Mouse (Mus musculus) cerebellum, adult 2 months (tissue): ENCODE data around the gene Tmem50a. TPM values are rescaled to one million over a fixed set of nuclear protein-coding genes. Genes with fewer than 3 reads are reported as not detected.

ENCODE experiments used
- DNase-seq, 2 experiments: peaks; one replicate each; pipeline ENCODE4 v3.0.0; 2021
- H3K27ac ChIP-seq: fragments of 200-500 bp; 2 replicates; pipeline ENCODE4 v1.5.1; 2012; ENCODE audit warnings: low read length, control low read depth, inconsistent platforms; ENCODE audit not compliant: insufficient read depth
- H3K27me3 ChIP-seq: fragments of 200-500 bp; 2 replicates; pipeline ENCODE4 v1.6.1; 2012; ENCODE audit warnings: inconsistent platforms, mild to moderate bottlenecking, low read length, moderate library complexity; ENCODE audit not compliant: control insufficient read depth, insufficient read depth
- H3K4me1 ChIP-seq: fragments of 200-500 bp; 2 replicates; pipeline ENCODE4 v1.6.1; 2011; ENCODE audit warnings: low read length; ENCODE audit not compliant: control insufficient read depth, insufficient read depth
- H3K4me3 ChIP-seq: fragments of 200-500 bp; replicated peaks from 2 replicates; pipeline ENCODE3; 2011; ENCODE audit warnings: mild to moderate bottlenecking, low read depth, low read length, control low read depth; ENCODE audit not compliant: insufficient read depth
- CTCF ChIP-seq: fragments of 200-500 bp; IDR thresholded peaks from 2 replicates; pipeline ENCODE4 v1.5.1; 2011; ENCODE audit warnings: low read depth, mild to moderate bottlenecking, control low read depth, low read length, moderate library complexity, borderline replicate concordance; ENCODE audit not compliant: insufficient read depth
- POLR2A ChIP-seq: fragments of 200-500 bp; IDR thresholded peaks from 2 replicates; pipeline ENCODE4 v1.6.1; 2011; ENCODE audit warnings: low read length, control low read depth, borderline replicate concordance; ENCODE audit not compliant: insufficient read depth
- WGBS: fragments of 180-500 bp; shearing (Covaris S2); methylation state at CpG from one replicate; pipeline ENCODE4 v1.1.7; 2018; 5-methylcytosine and 5-hydroxymethylcytosine counted together
- polyA plus RNA-seq: library from polyadenylated mRNA; depleted of rRNA; stranded (reverse); fragments of >200 nt; gene quantifications from 2 replicates; pipeline ENCODE4 v1.2.3, GENCODE M21; 2012

The Tmem50a gene
- polyA plus RNA-seq, 1 experiment = 111 TPM

DNA sequence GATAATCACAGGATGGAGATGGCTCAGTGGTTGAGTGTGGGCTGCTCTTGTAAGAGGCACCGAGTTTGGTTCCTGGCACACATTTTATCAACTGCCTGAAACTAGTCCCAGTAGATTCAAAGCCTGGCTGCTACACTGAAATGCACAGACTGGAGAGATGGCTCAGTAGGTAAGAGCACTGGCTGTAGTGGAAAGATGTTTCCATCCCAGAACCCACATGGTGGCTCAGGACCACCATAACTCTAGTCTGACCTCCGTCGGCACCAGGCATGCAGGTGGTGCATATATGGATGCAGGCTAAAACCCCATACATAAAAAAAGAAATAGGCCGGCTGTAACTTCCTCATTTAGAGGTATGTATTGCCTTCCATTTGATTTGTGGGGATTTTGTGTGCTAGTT lies 14.7 kb upstream of the Tmem50a start:
- H3K27ac ChIP-seq = no peak overlapping the region
- 79% methylated on average over 4 of the region's 4 CpGs for WGBS
- no peak for DNase-seq
- H3K4me3 ChIP-seq = no peak overlapping the region
- no peaks in the 10 kb centered on the region for H3K27me3 ChIP-seq
- TF ChIP-seq CTCF (no peak), POLR2A (no peak)
- peaks cover 7% of the 10 kb centered on the region for H3K4me1 ChIP-seq

GRCm38 (mm10) chr4:134928464-134928836 lies 13.6 kb upstream of the Tmem50a start:
- TF ChIP-seq POLR2A (no peak), CTCF (no peak)
- no peak for DNase-seq
- no peak overlapping the region for H3K4me3 ChIP-seq
- WGBS = 73% methylated on average over 1 of the region's 1 CpGs
- no peaks in the 10 kb centered on the region for H3K27me3 ChIP-seq
- no peak overlapping the region for H3K27ac ChIP-seq
- H3K4me1 ChIP-seq = peaks cover 7% of the 10 kb centered on the region

DNA sequence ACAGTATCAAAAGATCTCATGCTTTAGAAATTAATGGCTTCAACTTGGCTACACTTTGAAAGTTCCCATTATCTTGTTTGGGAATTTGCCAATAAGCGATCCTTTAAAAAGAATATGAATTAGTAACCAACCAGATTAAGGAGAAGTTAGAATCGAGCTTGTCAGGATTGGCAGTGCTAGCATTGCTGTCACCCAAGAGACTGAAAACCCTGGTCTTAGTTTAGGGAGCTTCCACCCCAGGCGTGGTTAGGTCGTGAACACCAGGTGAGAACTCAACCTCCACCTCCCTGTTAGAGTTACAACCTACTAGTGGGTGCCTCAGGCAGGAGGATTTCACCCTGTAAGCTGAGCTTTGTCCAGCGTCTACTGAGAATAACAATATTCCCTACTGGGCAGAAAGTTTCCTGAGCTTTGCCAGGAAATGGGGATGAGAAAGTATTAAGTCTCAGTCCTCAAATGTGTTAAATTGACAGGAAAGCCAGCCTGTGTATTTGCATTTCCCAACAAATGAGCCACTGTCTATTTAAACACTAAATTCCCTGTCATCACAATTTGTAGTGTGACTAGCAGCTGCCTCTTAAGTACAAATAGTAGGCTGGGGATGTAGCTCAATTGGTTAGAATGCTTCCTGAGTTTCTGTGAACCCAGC lies 13.1 kb upstream of the Tmem50a start:
- Histone ChIP-seq H3K27ac (no peak overlapping the region), H3K4me1 (peaks cover 7% of the 10 kb centered on the region), H3K27me3 (no peaks in the 10 kb centered on the region), H3K4me3 (no peak overlapping the region)
- WGBS = 58% methylated on average over 5 of the region's 5 CpGs
- TF ChIP-seq POLR2A (no peak), CTCF (no peak)
- DNase-seq = no peak

DNA sequence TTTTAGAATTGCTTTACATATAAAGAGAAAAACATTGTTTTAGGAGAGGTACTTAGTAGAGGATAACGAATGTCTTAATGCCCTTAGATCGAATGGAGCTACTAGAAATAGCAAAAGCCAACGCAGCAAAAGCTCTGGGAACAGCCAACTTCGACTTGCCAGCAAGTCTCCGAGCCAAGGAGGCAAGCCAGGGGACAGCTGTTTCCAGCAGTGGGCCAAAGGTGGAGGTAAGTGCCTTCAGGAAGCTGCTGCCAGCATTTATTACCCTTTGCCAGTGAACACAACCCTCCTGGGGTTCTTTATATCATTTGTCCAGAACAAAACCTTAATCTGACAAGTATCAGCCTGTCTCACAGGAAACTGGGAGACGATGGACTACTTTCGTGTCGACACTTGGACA lies 10.4 kb upstream of the Tmem50a start:
- H3K4me1 ChIP-seq = peaks cover 7% of the 10 kb centered on the region; the same call in 1 of the 2 replicates
- H3K27ac ChIP-seq = no peak overlapping the region
- WGBS = 12% methylated on average over 8 of the region's 8 CpGs
- DNase-seq = no peak
- TF ChIP-seq POLR2A = no peak
- no peak for TF ChIP-seq CTCF
- peak overlapping the region; percentile 91 for H3K4me3 ChIP-seq
- no peaks in the 10 kb centered on the region for H3K27me3 ChIP-seq

GRCm38 (mm10) chr4:134924019-134924741 lies 9.4 kb upstream of the Tmem50a start:
- no peak for TF ChIP-seq CTCF
- TF ChIP-seq POLR2A = no peak
- under 1% methylated on average over 75 of the region's 75 CpGs for WGBS
- H3K4me1 ChIP-seq = peaks cover 7% of the 10 kb centered on the region; the same call in 1 of the 2 replicates
- DNase-seq = peak; percentile 48 to 59
- no peaks in the 10 kb centered on the region for H3K27me3 ChIP-seq
- H3K4me3 ChIP-seq = peak overlapping the region; percentile 91
- peak overlapping the region; percentile 98 for H3K27ac ChIP-seq

- TF ChIP-seq CTCF (no peak), POLR2A (peak; percentile 100)
- peak within 1 kb of the TSS; percentile 98 for H3K27ac ChIP-seq
- H3K4me1 ChIP-seq = peaks cover 7% of the 10 kb centered on the region; the same call in 1 of the 2 replicates
- under 1% methylated on average over 64 of the region's 64 CpGs for WGBS
- no peaks in the 10 kb centered on the region for H3K27me3 ChIP-seq
- DNase-seq = peak; percentile 99
- H3K4me3 ChIP-seq = peak within 1 kb of the TSS; percentile 91
These were observed 8.6 kb upstream of the Tmem50a start, which contains the start of gene Rsrp1 for GRCm38 (mm10) chr4:134923258-134924018. Gene Rsrp1, plus strand, starts transcription at chr4:134923592.

GRCm38 (mm10) chr4:134922925-134923244 lies 8.1 kb upstream of the Tmem50a start:
- Histone ChIP-seq H3K27me3 (no peaks in the 10 kb centered on the region), H3K27ac (peak overlapping the region; percentile 91), H3K4me1 (peaks cover 7% of the 10 kb centered on the region; the same call in 1 of the 2 replicates), H3K4me3 (peak overlapping the region; percentile 89)
- TF ChIP-seq CTCF (no peak), POLR2A (0 out of 2 replicates have a peak, but pooled peaks have one; percentile 21)
- WGBS = under 1% methylated on average over 13 of the region's 13 CpGs
- DNase-seq = peak in 1 of 2 experiments; percentile 67
